Mouse (Mus musculus) CD8-positive naive resting alpha-beta T cell, adult 2 months (primary cell): ENCODE measurements around the gene Cd248.

Source experiments
- DNase-seq, 2 experiments: peaks; one replicate each; pipeline ENCODE4 v3.0.0; 2022; ENCODE audit warnings: low read depth in 2 of 2, low spot score in 2 of 2

Cd248 gene

GRCm38 (mm10) chr19:5067867-5068569 is at the start of gene Cd248:
Cd248 (plus strand) TSS chr19:5068078.
- no peak for DNase-seq

- no peak for DNase-seq
Measured at GRCm38 (mm10) chr19:5018191-5018590, 49.7 kb upstream of the Cd248 start.

GRCm38 (mm10) chr19:5021416-5021815 is 46.5 kb upstream of the Cd248 start:
- no peak for DNase-seq

GRCm38 (mm10) chr19:5023621-5024479 is 44.0 kb upstream of the Cd248 start, which contains the start of gene Slc29a2:
Slc29a2 (plus strand) TSS chr19:5023860.
- DNase-seq, result peak; percentile 67 to 80

- no peak for DNase-seq
Measured at GRCm38 (mm10) chr19:5026111-5026510, 41.8 kb upstream of the Cd248 start.

- DNase-seq, result no peak
Measured at GRCm38 (mm10) chr19:5032686-5033085, 35.2 kb upstream of the Cd248 start.

GRCm38 (mm10) chr19:5036577-5036976 is 31.3 kb upstream of the Cd248 start:
- DNase-seq, result no peak

- DNase-seq, result peak; percentile 27 to 32
Measured at GRCm38 (mm10) chr19:5037678-5038571, 30.0 kb upstream of the Cd248 start.

- peak; percentile 60 to 77 for DNase-seq
Measured at GRCm38 (mm10) chr19:5038709-5039156, 29.1 kb upstream of the Cd248 start, which contains the start of the genes B4gat1 and AC124502.3. B4gat1 (plus strand) TSS chr19:5038826. AC124502.3 (plus strand) TSS chr19:5038891.

GRCm38 (mm10) chr19:5039301-5040114 is 28.4 kb upstream of the Cd248 start:
- no peak for DNase-seq

GRCm38 (mm10) chr19:5040862-5041523 is 26.9 kb upstream of the Cd248 start, which contains the start of gene Brms1:
Brms1 (plus strand) TSS chr19:5041354.
- peak; percentile 67 to 83 for DNase-seq

- no peak for DNase-seq
Measured at GRCm38 (mm10) chr19:5041588-5041987, 26.3 kb upstream of the Cd248 start.

GRCm38 (mm10) chr19:5045531-5045930 is 22.3 kb upstream of the Cd248 start:
- DNase-seq, result no peak

GRCm38 (mm10) chr19:5048138-5049056 is 19.5 kb upstream of the Cd248 start:
- DNase-seq, result no peak

GRCm38 (mm10) chr19:5049325-5049724 is 18.6 kb upstream of the Cd248 start:
- no peak for DNase-seq

- peak in 1 of 2 experiments; percentile 50 for DNase-seq
Measured at GRCm38 (mm10) chr19:5050047-5050905, 17.6 kb upstream of the Cd248 start, which contains the start of gene Rin1. Rin1 (plus strand) TSS chr19:5050481.

- DNase-seq, result no peak
Measured at GRCm38 (mm10) chr19:5051031-5051430, 16.8 kb upstream of the Cd248 start.
